13 mouse cellular contexts compared by ENCODE assay signal in the genomic region with DNA sequence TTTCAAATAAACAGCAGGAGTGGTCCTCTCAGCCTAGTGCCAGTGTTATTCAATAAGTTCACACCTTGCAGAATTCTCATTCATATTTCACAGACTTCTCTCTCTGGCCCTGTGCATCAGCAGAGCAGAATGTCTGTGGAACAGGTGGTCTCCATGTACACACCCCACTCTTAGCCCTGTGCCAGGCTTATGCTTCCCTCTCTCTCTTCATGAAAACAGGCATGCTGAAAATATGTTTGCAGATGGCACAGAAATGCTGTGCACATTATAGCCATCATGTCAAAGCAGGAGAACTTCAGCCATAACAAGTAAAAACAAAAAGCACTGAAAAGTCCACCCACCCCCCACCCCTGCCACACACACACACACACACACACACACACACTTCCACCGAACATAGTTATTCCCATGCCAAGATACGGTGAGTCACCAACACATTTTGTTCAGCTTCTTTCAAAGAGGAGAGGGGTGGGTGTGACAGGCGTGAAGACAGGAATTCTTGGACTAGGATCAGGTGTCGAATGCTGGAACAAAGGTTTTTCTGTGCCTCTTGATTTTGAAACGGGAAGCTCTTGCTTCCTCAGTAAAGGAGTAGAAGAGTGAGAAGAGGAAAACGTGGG.
DNase-seq lines count a peak whose midpoint lies in the region; ATAC-seq lines count a peak whose summit lies in the region.
"Had no signal": no experiment of that assay in that cellular context is flagged by ENCODE, and none has a peak within 500 bp of the region (broad histone marks: within the 10 kb centered on the region; RNA-seq: fewer than 3 reads in every experiment).

No protein-coding gene starts in this region.

- H3K27me3 ChIP-seq in forebrain, embryonic 15.5 days = no peaks in the 10 kb centered on the region
- H3K27me3 ChIP-seq: hindbrain, embryonic 13.5 days; limb, embryonic 12.5 days had no signal

- H3K36me3 ChIP-seq in forebrain, embryonic 15.5 days = no peaks in the 10 kb centered on the region
- H3K36me3 ChIP-seq: hindbrain, embryonic 13.5 days; limb, embryonic 12.5 days had no signal

- no peak overlapping the region; the same call in 1 of the 2 replicates for H3K27ac ChIP-seq in forebrain, embryonic 15.5 days (replicated peaks)
- H3K27ac ChIP-seq: hindbrain, embryonic 13.5 days; limb, embryonic 12.5 days had no signal

- WGBS in forebrain, embryonic 15.5 days = 28% methylated on average over 6 of the region's 6 CpGs

- H3K4me3 ChIP-seq in forebrain, embryonic 15.5 days = no peak overlapping the region
- H3K4me3 ChIP-seq: hindbrain, embryonic 13.5 days; limb, embryonic 12.5 days had no signal

- peak; percentile 12 for DNase-seq in embryo, embryonic 10.5 days (ENCODE audit: low spot score)
- no peak for DNase-seq in embryo, embryonic 11 days
- peak; percentile 53 for DNase-seq in layer of hippocampus, adult 9-11 months
- DNase-seq in right cerebral cortex, adult 18-20 months = peak; percentile 67
- DNase-seq in adrenal gland, adult 18-20 months (ENCODE audit: low spot score in 2 of 2) = no peak
- no peak for DNase-seq in thymus, postnatal 25 days
- DNase-seq: kidney, adult 2 months; lung, embryonic 14.5 days; midbrain, embryonic 14.5 days had no signal

- H3K9ac ChIP-seq in forebrain, embryonic 15.5 days (replicated peaks) = no peak overlapping the region
- H3K9ac ChIP-seq: hindbrain, embryonic 13.5 days; limb, embryonic 12.5 days; lung, embryonic 14.5 days had no signal

- no peaks in the 10 kb centered on the region for H3K9me3 ChIP-seq in forebrain, embryonic 15.5 days
- H3K9me3 ChIP-seq: hindbrain, embryonic 13.5 days; limb, embryonic 12.5 days had no signal

- no peak overlapping the region for H3K4me2 ChIP-seq in forebrain, embryonic 15.5 days (replicated peaks)
- H3K4me2 ChIP-seq: hindbrain, embryonic 13.5 days; limb, embryonic 12.5 days; lung, embryonic 14.5 days had no signal

- ATAC-seq in forebrain, embryonic 15.5 days (replicated peaks) = peak; percentile 95
- no peak for ATAC-seq in activated CD4-positive, CD25-positive, alpha-beta regulatory T cell, adult 4 months

- H3K4me1 ChIP-seq in forebrain, embryonic 15.5 days = peaks cover 13% of the 10 kb centered on the region
- H3K4me1 ChIP-seq: hindbrain, embryonic 13.5 days; limb, embryonic 12.5 days had no signal

Comparison
In these comparisons a context has a peak if more than half of its experiments do, and no peak if none do; other contexts are left out.
1. DNase-seq: peak in embryo, embryonic 10.5 days (single experiment), layer of hippocampus, adult 9-11 months (single experiment) and right cerebral cortex, adult 18-20 months (single experiment); none in embryo, embryonic 11 days (single experiment), adrenal gland, adult 18-20 months (0 of 2) and thymus, postnatal 25 days (single experiment).